Mouse (Mus musculus) right cerebral cortex, postnatal 25 days (tissue): ENCODE measurements around the gene Epha7.

ENCODE experiments used
- DNase-seq: peaks from one replicate; pipeline ENCODE4 v3.0.0; 2022

Gene Epha7

DNA sequence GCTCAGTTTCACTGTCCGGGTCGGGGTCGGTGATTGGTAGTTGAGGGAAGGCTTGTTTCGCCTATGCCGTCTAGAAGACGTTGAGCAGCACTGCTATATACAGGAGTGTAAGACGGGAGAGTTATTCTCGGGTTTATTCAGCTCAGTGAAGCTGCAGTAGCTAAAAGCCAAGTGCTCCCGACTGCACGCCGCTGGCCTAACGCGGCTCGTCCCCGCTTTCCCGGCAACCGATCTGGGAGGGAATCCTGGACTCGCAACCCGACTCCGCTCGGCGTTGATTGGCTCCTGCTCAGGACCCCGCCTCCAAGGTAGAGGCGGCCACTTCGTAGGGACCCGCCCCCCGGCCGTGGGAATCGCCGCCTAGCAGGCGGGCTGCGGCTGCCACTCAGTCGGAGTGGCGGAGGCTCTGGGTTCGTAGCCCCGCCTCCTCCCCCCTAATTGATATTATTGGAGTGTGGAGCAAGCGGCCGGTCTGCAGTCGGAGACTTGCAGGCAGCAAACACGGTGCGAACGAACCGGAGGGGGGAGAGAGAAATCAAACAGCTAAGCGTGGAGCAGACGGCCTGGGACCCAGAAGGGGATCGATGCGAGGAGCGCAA is at the start of gene Epha7:
Epha7 (plus strand) TSS at position 441 of the 599 bp plus-strand sequence.
- peak; percentile 96 for DNase-seq

DNA sequence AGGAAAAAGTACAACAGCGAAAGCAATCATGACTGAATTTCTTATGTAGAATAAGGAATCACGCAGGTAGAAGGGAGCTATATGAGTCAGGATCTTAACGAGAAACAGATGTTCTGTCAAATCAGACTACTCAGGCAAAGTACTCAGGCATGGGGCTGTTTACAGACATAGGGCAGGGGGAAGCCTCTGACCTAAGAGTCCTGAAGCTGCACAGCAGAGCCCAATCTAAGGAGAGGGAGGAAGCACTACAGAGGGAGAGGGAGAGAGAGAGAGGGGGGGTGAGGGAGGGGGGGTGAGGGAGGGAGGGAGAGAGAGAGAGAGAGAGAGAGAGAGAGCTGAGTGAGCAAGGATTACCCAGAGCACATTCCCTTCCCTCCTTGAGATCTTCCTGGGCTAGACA is 29.0 kb upstream of the Epha7 start:
- no peak for DNase-seq

DNA sequence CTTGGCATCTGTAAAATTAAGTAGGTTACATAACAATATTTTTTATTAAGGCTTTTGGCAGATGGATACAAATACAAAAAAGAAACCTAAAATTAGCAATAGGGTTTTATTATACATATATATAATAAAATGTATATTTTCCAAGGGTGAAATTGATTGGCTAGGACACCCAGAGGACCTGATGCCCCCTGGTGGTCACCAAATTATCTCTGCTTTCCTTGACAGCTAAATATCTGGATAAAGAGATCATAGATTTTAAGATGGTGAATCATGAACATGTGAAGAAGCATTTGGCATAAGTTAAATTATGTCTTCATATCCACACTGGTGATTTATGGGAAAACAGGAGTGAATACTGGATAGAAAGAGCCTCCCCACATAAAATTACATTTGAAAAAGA is 4.1 kb upstream of the Epha7 start:
- DNase-seq = no peak

DNA sequence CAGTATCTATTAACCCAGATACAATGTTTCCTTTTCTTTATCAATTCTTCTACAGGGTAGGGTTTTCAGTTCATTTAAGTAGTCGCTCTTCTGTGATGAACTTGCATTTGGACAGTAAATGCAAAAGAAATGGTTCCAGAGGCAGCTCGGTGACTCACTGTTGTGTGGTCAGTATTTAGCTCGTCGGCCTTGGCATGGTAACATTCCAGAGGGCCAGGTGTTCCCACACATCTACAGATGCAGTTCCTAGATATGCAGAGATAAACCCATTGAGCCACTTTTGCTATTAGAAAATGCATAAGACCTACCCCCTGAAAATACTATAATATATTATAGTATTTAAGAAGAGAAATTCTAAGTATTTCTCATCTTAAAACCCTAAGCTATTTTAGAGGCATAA is 3.2 kb upstream of the Epha7 start:
- DNase-seq = no peak

DNA sequence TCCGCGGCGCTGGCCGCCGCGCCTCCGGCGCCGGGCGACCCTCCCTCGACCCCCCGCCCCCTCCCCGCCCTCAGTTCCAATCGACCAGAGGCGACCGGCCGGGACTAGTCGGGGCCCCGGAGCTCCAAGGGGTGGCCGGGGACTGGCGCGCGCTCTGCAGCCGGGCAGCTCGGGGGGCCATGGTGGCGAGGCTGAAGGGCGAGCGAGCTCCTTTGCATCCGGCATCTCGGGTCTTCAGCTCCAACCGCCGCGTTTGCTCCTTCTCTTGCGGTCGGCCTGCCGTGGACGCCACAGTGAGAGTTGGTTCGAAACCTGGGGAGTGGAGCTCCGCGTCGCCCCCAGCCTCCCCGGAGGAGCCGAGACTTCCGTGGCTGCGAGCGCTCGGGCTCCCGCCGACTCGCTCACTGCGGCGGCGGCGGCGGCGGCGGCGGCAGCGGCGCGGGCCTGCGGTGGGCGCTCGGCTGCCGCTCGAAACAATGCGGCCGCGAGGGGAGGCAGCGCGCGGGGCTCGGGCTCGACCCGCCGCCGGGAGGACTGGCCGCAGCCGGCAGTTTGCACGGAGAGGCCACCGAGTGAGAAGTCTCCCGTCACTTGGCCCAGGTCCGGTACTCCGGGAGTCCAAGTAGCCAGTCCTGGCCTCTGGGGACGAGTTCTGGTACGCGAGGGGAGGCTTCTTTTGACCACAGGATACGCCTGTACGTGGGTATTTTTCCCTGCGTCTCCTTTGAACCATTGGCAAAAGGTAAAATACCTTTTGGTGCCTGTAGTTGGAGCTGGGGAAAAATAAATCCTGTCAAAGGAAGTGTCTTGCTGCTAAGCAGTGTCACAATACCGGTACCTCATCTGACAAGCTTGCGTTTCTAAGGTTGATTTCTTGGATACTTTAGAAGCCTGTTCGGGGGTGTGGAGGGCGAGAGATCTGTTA is 882 bp downstream of the Epha7 start:
- DNase-seq = peak; percentile 55

DNA sequence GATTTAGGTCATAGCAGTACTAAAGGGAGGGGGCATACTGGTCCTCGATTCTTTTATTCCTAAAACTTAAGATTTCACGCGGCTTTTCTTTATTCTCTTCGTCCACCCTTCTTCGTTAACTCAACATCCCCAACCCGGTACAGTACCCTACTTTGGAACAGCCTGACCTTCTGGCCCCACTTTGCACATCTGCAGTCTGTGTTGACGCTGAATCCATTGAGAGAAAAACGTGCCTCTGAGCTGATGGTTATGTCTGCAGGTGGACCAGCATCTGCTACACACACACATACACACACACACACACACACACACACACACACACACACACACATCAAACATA is 1.5 kb downstream of the Epha7 start:
- DNase-seq = no peak

DNA sequence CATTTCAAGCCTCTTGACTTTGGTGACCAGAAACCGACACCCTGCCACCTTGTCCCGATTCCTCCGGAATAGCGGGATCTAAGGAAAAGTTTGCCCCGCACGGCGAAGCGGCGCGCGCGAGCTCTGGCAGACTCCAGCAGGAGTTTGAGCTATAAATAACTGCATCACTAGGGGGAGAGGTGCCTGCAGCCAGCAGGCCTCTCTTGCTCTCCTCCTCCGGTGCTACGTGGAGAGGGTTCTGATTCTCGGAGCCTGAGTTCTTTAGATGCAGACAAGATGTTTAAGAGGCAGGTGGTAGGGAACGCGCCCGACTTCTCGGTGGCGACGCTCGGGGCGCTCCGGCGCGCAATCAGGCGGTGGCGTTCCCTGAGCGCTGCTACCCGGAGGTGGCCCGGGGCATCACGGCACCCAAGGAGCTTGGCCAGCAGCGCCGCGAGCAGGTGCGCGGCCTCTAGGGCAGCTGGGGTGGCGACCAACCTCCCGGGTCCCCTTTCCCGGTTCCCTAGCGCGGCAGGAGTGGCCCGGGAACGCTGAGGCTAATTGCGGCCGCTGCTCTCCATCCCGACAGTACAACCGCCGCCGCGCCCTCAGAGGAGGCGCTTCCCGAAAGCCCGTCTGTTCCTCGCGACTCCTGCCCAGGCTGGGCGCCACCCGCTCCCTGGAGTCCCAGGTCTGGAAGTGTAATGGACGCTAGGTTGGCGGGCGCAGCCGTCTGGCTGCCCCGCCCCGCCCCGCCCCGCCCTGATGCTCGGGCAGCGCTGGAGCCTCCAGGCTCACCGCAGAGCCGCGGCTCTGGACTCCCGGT is 2.1 kb downstream of the Epha7 start:
- DNase-seq = peak; percentile 68

DNA sequence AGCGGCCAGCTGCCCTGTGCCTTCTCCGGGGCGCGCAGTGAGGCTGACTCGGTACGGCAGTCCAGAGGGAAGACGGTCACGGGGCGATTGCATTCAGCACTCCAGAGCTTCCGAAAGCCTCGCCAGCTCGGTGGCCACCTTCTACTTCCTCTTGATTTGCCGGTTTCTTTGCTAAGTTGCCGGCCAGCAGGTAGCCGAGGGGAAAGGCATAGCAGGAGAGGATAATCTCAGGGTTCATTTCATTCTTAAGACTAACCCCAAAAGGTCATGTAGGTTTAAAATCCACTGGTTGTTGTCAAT is 2.6 kb downstream of the Epha7 start:
- no peak for DNase-seq

DNA sequence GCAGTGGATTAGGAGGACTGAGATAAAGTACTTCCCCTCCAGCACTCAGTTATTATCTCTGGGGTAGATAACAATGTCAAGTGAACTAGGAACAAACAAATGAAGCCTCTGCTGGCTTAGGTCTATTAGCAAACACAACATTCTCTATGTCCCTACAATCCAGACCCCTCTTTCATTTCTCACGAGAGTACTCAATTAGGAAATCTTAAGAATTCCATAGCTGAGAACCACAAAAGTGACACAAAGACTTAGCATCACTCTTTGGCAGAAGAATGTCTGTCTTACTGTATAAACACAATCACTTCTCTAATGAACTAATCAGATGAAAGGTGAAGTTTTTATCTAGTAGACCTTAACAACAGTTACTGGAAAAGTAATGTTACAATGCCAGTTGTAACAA is 10.7 kb downstream of the Epha7 start:
- DNase-seq = no peak

DNA sequence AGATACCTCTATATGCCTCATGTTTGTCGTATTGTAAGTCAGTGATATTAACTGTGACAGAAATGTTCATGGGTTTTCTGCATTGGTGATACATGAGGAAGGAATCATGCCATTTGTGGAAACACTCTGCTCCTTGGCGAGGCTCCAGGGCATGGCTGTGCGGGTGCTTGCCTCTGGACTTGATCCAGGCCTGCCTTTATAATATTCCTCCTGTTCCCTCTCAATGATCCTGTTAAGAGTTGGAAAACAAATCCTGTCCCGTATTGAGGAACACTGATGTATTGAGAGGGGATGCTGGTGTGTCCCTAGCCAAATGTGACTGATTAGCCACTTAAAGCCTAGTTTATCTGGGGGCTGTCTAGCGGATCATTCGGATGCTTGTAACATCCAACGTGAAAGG is 11.7 kb downstream of the Epha7 start:
- DNase-seq = no peak

DNA sequence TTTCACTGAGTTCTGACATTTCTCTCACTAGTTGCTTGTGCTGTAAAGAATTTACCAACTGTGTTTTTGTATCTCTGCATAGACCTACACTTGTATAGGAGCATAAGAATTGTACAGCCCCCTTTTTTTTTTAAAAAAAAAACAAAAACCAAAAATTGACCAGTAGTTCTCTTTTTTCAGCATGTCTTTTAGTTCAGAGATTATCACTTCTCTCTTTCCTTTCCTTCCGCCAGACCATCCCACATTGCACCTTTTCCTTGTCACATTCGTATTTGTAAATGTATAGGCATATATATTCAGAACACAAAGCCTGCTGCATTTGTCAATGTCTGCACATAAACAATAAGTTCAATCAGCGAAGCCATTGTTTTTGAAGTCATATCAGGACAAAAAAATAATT is 24.7 kb downstream of the Epha7 start:
- no peak for DNase-seq

DNA sequence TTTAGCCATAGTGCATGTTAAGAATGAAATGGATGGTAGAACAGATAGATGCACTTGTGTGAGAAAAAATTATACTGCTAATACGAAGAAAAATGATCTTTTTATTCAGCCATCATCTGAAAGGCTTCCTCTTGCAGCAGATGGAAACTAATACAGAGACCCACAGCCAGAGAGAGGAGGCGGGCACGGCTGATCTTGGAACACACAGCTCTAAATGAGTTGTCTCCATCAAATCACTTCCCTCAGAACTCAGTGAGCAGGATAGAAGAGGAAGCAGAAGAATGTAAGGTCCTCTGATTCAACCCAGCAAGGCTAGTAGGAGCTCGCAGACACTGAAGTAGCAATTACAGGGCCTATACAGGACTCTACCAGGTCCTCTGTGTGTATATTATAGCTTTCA is 33.4 kb downstream of the Epha7 start:
- no peak for DNase-seq

DNA sequence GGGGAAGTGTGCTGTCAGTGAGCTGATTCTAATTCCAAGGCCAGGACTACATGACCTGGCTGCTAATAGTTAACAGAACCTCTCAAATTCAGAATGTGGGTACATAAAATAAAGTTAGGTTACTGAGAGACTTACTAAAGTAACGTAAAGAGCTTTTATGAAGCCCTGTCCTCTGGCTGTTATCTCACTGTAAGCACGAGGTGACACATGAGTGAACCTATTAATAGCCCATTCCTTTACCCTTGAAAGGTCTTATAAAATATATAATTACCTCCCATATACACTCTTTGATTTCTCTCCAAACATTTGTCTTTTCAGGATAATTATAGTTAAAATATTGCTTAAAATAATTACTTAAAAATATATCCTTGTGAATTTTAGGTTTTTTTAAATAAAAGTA is 37.5 kb downstream of the Epha7 start:
- DNase-seq = no peak

DNA sequence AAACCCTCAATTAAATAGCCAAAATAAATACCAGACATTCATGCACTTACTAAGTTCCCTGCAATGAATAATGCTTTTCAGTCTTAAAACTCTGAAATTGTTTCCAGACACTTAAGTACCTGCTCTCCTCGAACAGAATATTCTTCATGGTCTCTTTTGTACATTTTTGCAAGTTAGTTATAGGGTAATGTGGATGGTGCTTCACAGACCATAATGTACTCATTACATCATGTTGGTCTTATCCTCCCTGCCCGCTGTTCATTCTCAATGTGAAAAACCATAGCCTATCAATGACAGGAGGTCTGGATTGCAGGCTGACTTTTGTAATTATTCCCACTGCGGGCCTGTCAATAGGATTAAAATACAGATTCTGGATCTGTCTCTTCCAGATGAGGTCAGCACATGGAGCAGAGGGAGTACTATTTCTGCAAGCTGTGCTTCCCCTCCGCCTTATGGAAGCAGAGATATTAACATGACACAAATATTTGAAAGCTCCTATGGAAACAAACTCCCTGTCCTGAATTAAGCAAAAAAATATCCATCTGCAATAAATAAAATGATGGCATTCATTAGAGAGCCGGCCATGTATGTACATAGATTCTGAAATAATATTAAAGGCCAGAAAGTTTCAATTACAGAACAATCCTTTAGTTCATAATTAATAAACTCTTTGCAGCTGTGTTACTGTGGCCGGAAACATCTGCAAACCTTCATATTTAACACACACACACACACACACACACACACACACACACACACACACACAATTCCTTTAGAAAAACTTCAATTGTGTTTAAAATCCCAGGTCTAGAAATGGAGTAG is 50.1 kb downstream of the Epha7 start:
- DNase-seq = no peak

DNA sequence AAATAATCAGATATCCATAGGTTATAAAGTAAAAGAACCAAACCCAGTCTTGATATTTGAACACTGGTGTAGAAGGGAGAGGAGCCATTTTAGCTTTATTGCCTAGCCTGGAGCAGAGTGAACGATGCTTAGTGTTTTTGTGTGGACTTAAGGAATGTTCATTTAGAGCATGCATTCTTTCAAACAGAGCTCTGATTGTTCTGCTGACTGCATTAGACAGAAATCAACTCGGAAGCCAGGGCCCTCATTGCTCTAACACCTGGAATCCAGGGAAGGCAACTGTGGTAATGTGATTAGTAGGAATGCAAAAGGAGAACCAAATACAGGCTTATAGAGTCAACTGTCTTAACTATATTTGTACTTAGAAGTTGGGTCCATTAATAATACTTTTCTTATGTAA is 53.5 kb downstream of the Epha7 start:
- no peak for DNase-seq

DNA sequence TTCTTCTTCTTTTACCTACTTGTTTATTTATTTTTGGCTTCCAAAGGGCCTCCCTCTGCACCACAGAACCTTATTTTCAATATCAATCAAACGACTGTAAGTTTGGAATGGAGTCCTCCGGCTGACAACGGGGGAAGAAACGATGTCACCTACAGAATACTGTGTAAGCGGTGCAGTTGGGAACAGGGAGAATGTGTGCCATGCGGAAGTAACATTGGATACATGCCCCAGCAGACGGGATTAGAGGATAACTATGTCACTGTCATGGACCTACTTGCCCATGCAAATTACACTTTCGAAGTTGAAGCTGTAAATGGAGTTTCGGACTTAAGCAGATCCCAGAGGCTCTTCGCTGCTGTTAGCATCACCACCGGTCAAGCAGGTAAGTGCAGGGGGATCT is 58.7 kb downstream of the Epha7 start:
- no peak for DNase-seq

DNA sequence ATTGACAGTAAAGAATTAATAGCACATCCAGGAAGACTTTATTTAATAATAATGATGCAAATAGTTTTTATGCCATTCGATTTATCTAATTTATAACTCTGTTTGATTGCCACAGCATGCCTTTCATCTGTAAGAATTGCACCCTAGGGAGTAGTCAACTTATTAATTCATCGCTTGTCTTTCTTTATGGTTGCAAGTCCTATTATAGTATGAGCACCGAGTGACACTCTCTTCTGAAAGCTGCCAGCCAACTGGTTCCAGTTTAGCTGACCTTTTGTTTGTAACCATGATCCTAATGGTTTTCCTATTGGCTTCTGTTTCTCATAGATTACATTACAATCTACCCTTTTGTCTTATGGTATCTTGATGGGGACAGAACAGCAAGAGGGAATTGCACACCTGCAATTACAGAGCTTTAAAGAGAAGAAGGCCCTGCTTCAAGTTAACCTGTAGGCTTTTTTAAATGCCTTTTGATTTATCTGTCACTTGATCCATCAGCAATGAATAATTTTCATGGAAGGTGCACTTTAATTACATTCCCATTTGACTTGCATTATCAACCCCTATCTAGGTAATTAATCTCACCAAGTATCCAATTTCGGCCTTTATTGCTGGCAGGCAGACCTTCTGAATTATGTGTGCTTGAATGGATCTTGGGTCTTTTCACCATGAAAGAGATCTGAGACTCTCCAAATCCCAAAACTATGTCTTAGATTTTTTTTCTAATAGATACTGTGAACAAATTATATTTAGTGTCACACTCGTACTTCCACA is 68.5 kb downstream of the Epha7 start:
- no peak for DNase-seq

DNA sequence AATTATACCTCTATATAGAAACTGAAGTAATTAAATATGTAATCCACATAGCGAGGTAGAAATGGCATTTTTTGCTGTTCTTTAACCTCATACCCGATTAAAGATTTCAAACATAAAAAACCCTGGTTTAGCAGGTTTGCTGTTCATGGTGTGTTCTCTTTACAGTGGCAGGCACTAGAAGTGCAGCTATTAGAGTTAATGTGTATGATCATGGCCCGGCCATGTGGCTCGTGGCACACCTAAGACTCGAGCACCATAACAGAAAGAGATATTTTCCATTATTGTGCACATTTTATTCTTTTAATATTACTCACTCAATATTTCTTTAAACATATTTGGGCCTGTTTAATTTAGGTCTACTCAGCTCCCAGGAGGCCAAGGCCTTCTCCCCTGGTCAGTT is 76.7 kb downstream of the Epha7 start:
- no peak for DNase-seq

DNA sequence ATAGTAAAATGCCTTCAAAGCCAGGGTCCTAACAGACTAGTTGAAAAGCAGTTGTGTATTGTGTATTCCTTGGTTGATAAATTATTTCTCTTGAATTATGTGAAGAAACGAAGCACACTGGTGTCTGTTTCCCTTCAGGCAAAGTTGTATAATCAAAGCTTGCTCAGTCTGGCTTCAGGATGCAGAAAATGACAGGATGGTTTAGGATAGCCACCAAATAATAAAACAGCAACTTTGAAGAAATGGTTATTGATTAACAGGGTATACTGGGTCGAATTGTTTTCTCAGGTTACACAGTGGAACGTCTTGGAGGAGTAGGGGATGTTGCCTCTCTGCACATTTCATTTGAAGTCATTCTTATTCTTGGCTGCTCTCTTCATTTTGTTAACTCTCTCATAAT is 77.2 kb downstream of the Epha7 start:
- no peak for DNase-seq

DNA sequence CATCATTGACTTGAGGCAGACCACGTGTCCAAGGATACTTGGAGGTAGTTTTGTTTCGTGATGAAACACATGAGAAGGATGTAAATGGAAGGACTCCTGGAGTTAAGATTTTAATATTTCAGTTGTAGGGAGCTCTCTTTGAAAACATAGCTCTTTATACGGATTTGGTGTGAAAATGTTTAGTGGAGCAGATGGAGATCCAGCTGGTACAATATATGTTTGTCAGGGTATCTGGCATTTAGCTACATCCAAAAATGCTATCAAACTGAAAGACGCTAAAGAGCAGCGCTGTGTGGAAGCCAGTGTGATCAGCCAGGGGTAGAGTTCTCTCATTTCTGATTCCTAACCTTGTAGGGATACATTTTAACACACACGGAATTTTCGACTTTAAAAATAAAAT is 82.5 kb downstream of the Epha7 start:
- DNase-seq = peak; percentile 22

DNA sequence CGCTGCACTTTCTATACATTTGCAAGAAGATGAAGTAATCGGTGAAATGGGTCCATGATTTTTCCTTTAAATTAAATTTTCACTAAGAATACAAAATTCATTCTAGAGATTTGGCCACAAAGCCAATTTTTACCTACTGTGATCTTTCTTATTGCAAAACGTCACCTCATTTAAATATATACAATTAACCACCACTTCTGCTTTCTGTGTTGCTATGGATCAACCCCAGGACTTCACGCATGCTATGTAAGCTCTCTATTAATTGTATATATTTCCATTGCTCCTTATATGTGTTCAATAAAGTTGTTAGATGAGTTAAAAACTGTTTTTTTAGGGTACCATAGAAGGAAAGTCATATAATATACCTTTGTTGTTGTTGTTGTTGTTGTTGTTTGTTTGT is 86.4 kb downstream of the Epha7 start:
- DNase-seq = no peak

DNA sequence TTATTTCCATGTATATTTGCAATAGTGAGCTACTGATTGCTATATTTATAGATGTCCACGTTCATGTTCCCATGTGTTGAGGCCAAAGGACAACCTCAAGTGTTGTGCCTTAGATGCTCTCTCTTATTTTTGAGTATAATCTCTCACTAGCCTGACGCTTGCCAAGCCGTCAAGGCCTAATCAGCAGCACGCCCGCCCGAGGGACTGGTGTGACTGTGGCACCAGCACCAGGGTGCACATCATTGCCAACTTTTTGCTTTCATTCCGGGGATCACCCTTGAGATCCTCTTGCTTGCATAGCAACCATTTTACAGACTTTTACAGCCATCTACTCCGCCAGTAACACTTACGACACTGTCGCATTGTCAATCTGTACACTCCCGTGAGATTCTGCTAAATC is 86.9 kb downstream of the Epha7 start:
- DNase-seq = no peak
